Mouse (Mus musculus): ENCODE results near the gene Cracr2b. TPM values are rescaled to one million over a fixed set of nuclear protein-coding genes. Genes with fewer than 3 reads are reported as not detected.

Cracr2b gene
- polyA plus RNA-seq, 1 experiment from 2014 or later = 12.7 TPM

GRCm38 (mm10) chr7:141475805-141476158 is 14.9 kb downstream of the Cracr2b start:
- peaks cover 46% of the 10 kb centered on the region for H3K4me1 ChIP-seq

DNA sequence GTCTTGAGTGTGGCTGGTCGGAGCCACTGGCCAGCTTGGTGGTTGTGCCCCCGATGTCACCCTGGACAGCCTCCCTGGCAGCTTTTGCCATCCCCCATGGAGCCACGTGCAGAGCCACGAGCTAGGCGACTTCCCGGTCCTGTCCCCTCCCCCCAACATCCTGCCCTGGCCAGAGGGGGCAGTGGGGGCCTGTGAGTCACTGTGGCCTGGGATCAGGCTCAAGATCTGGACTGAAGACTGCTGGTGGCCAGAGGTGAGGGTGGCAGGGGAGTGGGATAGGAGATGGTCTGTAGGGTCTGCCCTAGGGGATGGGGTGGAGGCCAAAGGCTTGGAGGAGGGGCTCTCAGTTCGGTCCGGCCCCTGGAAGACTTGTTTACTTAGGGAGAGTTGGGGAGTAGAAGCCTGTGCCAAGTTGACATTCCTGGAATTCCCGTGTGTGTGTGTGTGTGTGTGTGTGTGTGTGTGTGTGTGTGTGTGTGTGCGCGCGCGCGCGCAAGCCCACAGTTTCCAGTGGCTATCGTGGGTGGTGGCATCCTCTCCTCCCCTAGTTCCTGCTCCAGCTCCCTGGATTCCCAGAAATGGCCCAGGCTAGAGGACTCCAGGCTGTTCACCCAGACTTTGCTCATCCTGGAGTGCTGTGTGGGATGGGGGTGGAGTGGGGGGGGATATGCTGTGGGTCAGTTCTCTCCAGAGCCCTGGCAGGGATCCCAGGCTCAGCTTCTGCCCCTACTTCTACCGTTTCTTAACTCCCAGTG is 15.5 kb downstream of the Cracr2b start:
- peak; percentile 38; the same call in 1 of the 2 replicates for ATAC-seq (ENCODE audit: insufficient number of reproducible peaks, insufficient read depth, low FRiP score, low TSS enrichment, low read depth)
- H3K27me3 ChIP-seq = peaks cover 6% of the 10 kb centered on the region
- peak overlapping the region; percentile 82 for H3K9ac ChIP-seq
- H3K4me1 ChIP-seq = peaks cover 52% of the 10 kb centered on the region
- H3K36me3 ChIP-seq = peaks cover 12% of the 10 kb centered on the region
- H3K9me3 ChIP-seq = no peaks in the 10 kb centered on the region
- H3K4me3 ChIP-seq = peak overlapping the region; percentile 78
- WGBS = 0% methylated on average over 10 of the region's 17 CpGs
- H3K4me2 ChIP-seq = peak overlapping the region; percentile 86
- H3K27ac ChIP-seq = peak overlapping the region; percentile 90

More at GRCm38 (mm10) chr7:141475805-141476158, 14.9 kb downstream of the Cracr2b start:
- H3K27ac ChIP-seq = peak overlapping the region; percentile 90
- peaks cover 18% of the 10 kb centered on the region for H3K36me3 ChIP-seq
- ATAC-seq (ENCODE audit: insufficient number of reproducible peaks, insufficient read depth, low FRiP score, low TSS enrichment, low read depth) = no peak
- peak overlapping the region; percentile 78 for H3K4me3 ChIP-seq
- WGBS = 1% methylated on average over 12 of the region's 12 CpGs
- peak overlapping the region; percentile 86 for H3K4me2 ChIP-seq
- H3K27me3 ChIP-seq = no peaks in the 10 kb centered on the region; the same call in 1 of the 2 replicates
- peak overlapping the region; percentile 82 for H3K9ac ChIP-seq
- no peaks in the 10 kb centered on the region for H3K9me3 ChIP-seq

DNA sequence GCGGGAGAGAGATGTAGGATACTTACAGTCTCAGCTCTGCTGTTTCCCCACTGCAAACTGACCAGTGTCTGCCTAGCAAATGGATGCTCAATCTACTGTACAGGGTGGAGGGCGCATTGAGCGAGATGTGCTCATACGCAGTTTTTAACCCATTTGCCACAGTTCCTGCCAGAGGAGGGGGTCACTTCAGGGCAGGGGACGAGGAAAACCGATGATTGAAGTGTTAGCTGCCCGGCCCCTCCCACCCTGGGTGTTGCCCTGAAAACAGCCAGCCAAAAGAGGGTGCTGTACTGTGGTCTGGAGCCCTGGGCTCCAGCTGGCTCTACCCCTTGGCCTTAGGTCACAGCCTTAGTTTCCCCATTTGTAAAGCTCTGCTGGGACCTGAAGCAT is 16.1 kb downstream of the Cracr2b start:
- Histone ChIP-seq H3K4me3 (peak overlapping the region; percentile 78), H3K9ac (peak overlapping the region; percentile 82; the same call in 1 of the 2 replicates), H3K4me2 (peak overlapping the region; percentile 86), H3K4me1 (peaks cover 57% of the 10 kb centered on the region), H3K27me3 (peaks cover 12% of the 10 kb centered on the region), H3K9me3 (no peaks in the 10 kb centered on the region), H3K27ac (peak overlapping the region; percentile 90), H3K36me3 (peaks cover 10% of the 10 kb centered on the region)
- ATAC-seq (ENCODE audit: insufficient number of reproducible peaks, insufficient read depth, low FRiP score, low TSS enrichment, low read depth) = no peak
- 14% methylated on average over 7 of the region's 7 CpGs for WGBS

DNA sequence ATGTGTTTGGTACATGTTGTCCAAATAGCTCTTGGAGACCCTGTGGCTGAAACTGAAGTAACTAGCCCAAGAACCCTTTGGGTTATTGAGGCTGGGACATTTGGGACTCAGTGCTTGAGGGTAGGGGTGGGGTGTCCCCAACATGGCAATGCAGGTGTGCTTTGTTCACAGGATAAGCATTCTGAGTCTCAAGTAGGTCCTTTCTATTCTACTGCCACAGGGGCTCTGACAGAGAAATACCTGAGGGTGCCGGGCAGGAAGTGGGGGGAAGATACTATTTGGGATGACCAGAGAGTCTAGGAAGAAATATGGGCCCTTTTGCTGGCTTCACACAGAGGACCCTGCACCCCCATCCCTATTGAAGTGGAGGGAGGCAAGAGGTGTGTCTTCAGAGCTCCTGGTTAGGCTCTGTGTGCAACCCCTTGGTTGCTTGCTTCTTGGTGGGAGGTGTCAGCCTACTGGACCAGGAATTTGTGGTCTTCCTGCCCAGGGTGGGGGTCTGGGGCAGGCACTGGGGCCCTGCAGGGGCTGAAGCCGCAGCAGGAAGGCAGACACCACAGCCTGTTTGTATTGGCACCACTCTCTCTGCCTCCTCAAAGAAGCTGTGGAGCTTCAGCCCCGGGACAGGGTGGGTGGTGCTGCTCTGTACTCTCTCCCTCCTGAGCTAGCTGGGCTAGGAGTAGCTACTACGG is 16.8 kb downstream of the Cracr2b start:
- peak overlapping the region; percentile 78 for H3K4me3 ChIP-seq
- no peak for ATAC-seq (ENCODE audit: insufficient number of reproducible peaks, insufficient read depth, low FRiP score, low TSS enrichment, low read depth)
- peak overlapping the region; percentile 86 for H3K4me2 ChIP-seq
- 41% methylated on average over 4 of the region's 4 CpGs for WGBS
- H3K9ac ChIP-seq = peak overlapping the region; percentile 27; the same call in 1 of the 2 replicates
- H3K27me3 ChIP-seq = peaks cover 19% of the 10 kb centered on the region
- H3K9me3 ChIP-seq = no peaks in the 10 kb centered on the region
- peaks cover 2% of the 10 kb centered on the region for H3K36me3 ChIP-seq
- H3K4me1 ChIP-seq = peaks cover 64% of the 10 kb centered on the region
- peak overlapping the region; percentile 90 for H3K27ac ChIP-seq

DNA sequence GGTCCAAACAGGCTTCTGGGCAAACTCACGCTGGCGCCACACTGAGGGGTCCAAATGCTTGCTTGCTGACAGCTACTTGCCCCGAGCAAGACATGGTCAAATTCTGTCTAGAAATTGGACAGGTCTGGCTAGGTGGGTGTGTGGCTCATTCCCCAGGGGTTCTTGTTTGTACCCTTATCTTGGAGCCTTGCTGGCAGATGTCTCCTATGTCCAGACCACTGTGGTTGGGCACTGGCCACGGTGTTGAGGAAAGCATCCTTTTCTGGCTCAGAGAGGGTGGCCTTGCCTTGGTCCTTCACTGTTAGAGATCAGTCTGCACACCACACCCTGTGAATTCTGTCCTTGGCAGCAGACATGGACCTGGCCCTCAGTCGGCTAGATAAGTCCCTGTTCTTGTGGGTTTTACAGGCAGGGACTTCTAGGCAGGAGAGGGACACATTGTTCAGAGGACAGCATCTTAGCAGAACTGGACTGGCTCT is 17.4 kb downstream of the Cracr2b start:
- H3K27ac ChIP-seq = peak overlapping the region; percentile 90
- ATAC-seq (ENCODE audit: insufficient number of reproducible peaks, insufficient read depth, low FRiP score, low TSS enrichment, low read depth) = no peak
- WGBS = 61% methylated on average over 5 of the region's 5 CpGs
- H3K9me3 ChIP-seq = no peaks in the 10 kb centered on the region
- H3K9ac ChIP-seq = peak overlapping the region; percentile 27; the same call in 1 of the 2 replicates
- peaks cover 25% of the 10 kb centered on the region for H3K27me3 ChIP-seq
- no peak overlapping the region for H3K4me3 ChIP-seq
- peaks cover 64% of the 10 kb centered on the region for H3K4me1 ChIP-seq
- no peaks in the 10 kb centered on the region for H3K36me3 ChIP-seq
- peak overlapping the region; percentile 86 for H3K4me2 ChIP-seq

DNA sequence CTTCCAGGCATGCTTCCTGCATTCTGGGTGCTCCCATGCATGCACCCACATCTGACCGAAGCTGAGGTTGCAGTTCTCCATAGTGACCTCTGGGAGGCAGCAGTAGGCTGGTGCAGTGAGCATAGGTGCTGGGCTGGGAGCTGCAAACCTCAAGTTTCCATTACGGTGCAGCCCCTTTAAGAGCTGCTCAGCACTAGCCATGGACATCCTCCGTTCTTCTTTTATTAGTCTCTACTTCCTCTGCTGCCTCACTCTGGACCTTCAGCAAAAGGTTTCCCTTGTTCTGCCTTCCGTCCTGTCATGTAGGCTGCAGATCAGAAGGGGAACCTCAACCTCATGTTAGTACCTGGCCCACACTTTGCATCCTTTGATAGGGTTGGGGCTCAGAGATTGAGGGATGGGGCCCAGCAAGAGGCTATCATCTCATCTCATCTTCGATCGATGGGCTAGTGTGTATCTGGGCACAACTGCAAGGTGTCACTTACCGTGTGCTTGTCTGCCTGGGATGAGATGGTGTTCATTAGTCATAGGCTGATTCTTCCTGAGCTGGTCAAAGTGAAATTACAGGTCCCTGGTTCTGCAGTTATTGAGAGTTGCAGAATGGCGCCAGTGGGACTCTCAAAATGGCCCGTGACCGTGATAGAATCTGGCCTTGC is 20.1 kb downstream of the Cracr2b start:
- 0 out of 2 replicates have a peak overlapping the region, but pooled peaks have one; percentile 70 for H3K9ac ChIP-seq
- H3K4me2 ChIP-seq = peak overlapping the region; percentile 99
- no peak overlapping the region for H3K27ac ChIP-seq
- H3K4me1 ChIP-seq = peaks cover 47% of the 10 kb centered on the region
- H3K36me3 ChIP-seq = no peaks in the 10 kb centered on the region
- WGBS = 9% methylated on average over 10 of the region's 10 CpGs
- peaks cover 40% of the 10 kb centered on the region for H3K27me3 ChIP-seq
- H3K4me3 ChIP-seq = peak overlapping the region; percentile 59
- H3K9me3 ChIP-seq = no peaks in the 10 kb centered on the region
- 0 out of 2 replicates have a peak, but pooled peaks have one; percentile 21 for ATAC-seq (ENCODE audit: insufficient number of reproducible peaks, insufficient read depth, low FRiP score, low TSS enrichment, low read depth)

- Histone ChIP-seq H3K27me3 (peaks cover 40% of the 10 kb centered on the region), H3K9me3 (no peaks in the 10 kb centered on the region), H3K36me3 (no peaks in the 10 kb centered on the region), H3K4me1 (peaks cover 39% of the 10 kb centered on the region), H3K4me3 (peak overlapping the region; percentile 59), H3K4me2 (peak overlapping the region; percentile 99), H3K9ac (peak overlapping the region; percentile 70), H3K27ac (no peak overlapping the region)
- under 1% methylated on average over 81 of the region's 81 CpGs for WGBS
- ATAC-seq (ENCODE audit: insufficient number of reproducible peaks, insufficient read depth, low FRiP score, low TSS enrichment, low read depth) = no peak
Observed at GRCm38 (mm10) chr7:141481498-141482401, 20.9 kb downstream of the Cracr2b start.

DNA sequence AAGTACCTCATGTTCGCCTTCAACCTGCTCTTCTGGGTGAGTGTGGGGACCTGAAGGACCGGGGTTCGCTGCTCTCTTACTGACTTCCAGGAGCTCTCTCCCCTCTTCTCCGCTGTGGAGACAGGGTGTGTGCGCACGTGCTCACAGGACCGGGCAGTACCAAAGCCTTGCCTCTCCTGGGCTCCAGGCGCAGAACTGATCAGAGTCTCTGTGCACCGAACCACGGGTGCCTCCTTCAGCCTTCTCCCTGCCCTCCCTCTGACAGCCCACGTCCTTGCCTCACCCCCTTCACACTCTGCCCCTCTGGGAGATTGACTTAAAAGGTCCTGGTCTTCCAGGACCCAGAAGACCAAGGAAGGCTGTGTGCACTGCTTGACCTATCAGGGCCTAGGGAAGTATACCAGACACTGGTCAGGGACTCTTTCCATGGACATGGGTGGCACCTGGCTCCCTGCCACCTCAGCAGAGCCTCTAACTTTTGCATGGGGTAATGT is 21.7 kb downstream of the Cracr2b start:
- H3K4me1 ChIP-seq = peaks cover 31% of the 10 kb centered on the region
- H3K27ac ChIP-seq = no peak overlapping the region
- peak overlapping the region; percentile 70 for H3K9ac ChIP-seq
- H3K4me3 ChIP-seq = peak overlapping the region; percentile 59
- peaks cover 40% of the 10 kb centered on the region for H3K27me3 ChIP-seq
- peak overlapping the region; percentile 99 for H3K4me2 ChIP-seq
- 9% methylated on average over 11 of the region's 11 CpGs for WGBS
- H3K36me3 ChIP-seq = no peaks in the 10 kb centered on the region
- no peak for ATAC-seq (ENCODE audit: insufficient number of reproducible peaks, insufficient read depth, low FRiP score, low TSS enrichment, low read depth)
- no peaks in the 10 kb centered on the region for H3K9me3 ChIP-seq

GRCm38 (mm10) chr7:141483114-141483653 is 22.3 kb downstream of the Cracr2b start:
- ATAC-seq (ENCODE audit: insufficient number of reproducible peaks, insufficient read depth, low FRiP score, low TSS enrichment, low read depth) = no peak
- 72% methylated on average over 6 of the region's 6 CpGs for WGBS
- Histone ChIP-seq H3K36me3 (no peaks in the 10 kb centered on the region), H3K9ac (0 out of 2 replicates have a peak overlapping the region, but pooled peaks have one; percentile 16), H3K4me3 (no peak overlapping the region), H3K4me1 (peaks cover 25% of the 10 kb centered on the region), H3K27me3 (peaks cover 40% of the 10 kb centered on the region), H3K4me2 (peak overlapping the region; percentile 99; the same call in 1 of the 2 replicates), H3K9me3 (no peaks in the 10 kb centered on the region), H3K27ac (no peak overlapping the region)

Measured in embryonic facial prominence, embryonic 13.5 days (tissue).